Mouse (Mus musculus): ENCODE measurements around the gene Pcyt2. TPM values are rescaled to one million over a fixed set of nuclear protein-coding genes. Genes with fewer than 3 reads are reported as not detected.

The Pcyt2 gene
- polyA plus RNA-seq, 1 experiment from 2014 or later: 187 TPM

DNA sequence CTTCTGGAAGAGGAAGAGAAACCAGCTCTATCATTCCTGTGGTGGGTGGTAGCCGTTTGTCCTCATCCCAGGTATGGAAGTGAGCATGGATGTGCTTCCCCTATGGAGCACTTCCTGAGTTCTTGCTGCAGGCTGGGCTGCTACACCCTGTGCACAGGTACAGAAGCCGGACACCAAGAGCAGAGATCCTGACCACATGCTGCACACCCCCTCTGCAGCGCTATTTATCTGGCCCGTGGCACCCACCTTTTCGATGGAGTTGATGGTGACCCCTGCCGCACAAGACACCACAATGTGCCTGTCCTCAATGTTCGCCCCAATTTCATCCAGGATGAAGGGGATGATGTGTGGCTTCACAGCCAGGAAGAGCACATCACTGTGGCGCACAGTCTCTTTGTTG is 24.1 kb upstream of the Pcyt2 start:
- Histone ChIP-seq H3K9me3 (ENCODE audit: control insufficient read depth, low read length) (no peaks in the 10 kb centered on the region), H3K27me3 (ENCODE audit: control insufficient read depth, insufficient read depth, low read length) (no peaks in the 10 kb centered on the region), H3K4me2 (ENCODE audit: low read depth, low read length) (no peak overlapping the region), H3K27ac (ENCODE audit: low read depth, low read length) (no peak overlapping the region), H3K4me1 (ENCODE audit: control insufficient read depth, insufficient read depth, low read length) (peaks cover 10% of the 10 kb centered on the region; the same call in 1 of the 2 replicates), H3K36me3 (ENCODE audit: control insufficient read depth, insufficient read depth, low read length) (no peaks in the 10 kb centered on the region), H3K9ac (replicated peaks; ENCODE audit: low read depth, low read length) (no peak overlapping the region), H3K4me3 (ENCODE audit: low read depth, low read length) (no peak overlapping the region)
- no peak for ATAC-seq (ENCODE audit: low read depth)
- WGBS: 84% methylated on average over 8 of the region's 8 CpGs

DNA sequence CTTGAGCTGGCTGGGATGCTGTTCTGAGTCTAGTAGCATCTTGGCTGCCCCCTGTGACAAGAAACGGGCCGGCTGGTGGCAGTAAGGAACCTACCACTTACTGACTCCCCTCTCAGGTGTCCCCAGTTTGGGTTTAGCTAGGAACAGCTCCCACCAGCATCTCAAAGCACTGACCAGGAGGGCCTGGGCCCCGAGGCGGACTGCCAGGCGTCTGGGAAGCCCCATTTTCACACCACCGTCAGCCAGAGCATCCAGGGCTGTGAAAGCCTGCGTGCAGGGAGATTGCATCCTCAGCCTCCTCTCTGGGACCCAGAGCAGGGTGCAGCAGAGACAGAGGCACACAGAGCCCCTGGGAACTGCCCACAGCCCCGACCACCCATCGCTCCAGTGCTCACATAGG is 23.5 kb upstream of the Pcyt2 start:
- ATAC-seq (ENCODE audit: low read depth): no peak
- no peak overlapping the region for H3K4me2 ChIP-seq (ENCODE audit: low read depth, low read length)

GRCm38 (mm10) chr11:120634810-120635209 is 17.1 kb upstream of the Pcyt2 start:
- H3K4me3 ChIP-seq (ENCODE audit: low read depth, low read length): no peak overlapping the region
- no peaks in the 10 kb centered on the region for H3K9me3 ChIP-seq (ENCODE audit: control insufficient read depth, low read length)
- H3K4me2 ChIP-seq (ENCODE audit: low read depth, low read length): no peak overlapping the region
- no peak overlapping the region for H3K27ac ChIP-seq (ENCODE audit: low read depth, low read length)
- no peaks in the 10 kb centered on the region for H3K27me3 ChIP-seq (ENCODE audit: control insufficient read depth, insufficient read depth, low read length)
- peaks cover 13% of the 10 kb centered on the region for H3K4me1 ChIP-seq (ENCODE audit: control insufficient read depth, insufficient read depth, low read length)
- H3K9ac ChIP-seq (replicated peaks; ENCODE audit: low read depth, low read length): no peak overlapping the region
- no peaks in the 10 kb centered on the region for H3K36me3 ChIP-seq (ENCODE audit: control insufficient read depth, insufficient read depth, low read length)
- no peak for ATAC-seq (ENCODE audit: low read depth)
- 80% methylated on average over 5 of the region's 5 CpGs for WGBS

More for the DNA sequence above, 23.5 kb upstream of the Pcyt2 start:
- Histone ChIP-seq H3K4me1 (ENCODE audit: control insufficient read depth, insufficient read depth, low read length) (peaks cover 10% of the 10 kb centered on the region; the same call in 1 of the 2 replicates), H3K9me3 (ENCODE audit: control insufficient read depth, low read length) (no peaks in the 10 kb centered on the region), H3K4me3 (ENCODE audit: low read depth, low read length) (no peak overlapping the region), H3K27me3 (ENCODE audit: control insufficient read depth, insufficient read depth, low read length) (no peaks in the 10 kb centered on the region), H3K27ac (ENCODE audit: low read depth, low read length) (no peak overlapping the region), H3K9ac (replicated peaks; ENCODE audit: low read depth, low read length) (no peak overlapping the region), H3K36me3 (ENCODE audit: control insufficient read depth, insufficient read depth, low read length) (no peaks in the 10 kb centered on the region)
- 68% methylated on average over 9 of the region's 9 CpGs for WGBS

GRCm38 (mm10) chr11:120633520-120634343 is 16.0 kb upstream of the Pcyt2 start, which contains the start of gene Mafg:
Gene Mafg (minus strand): TSS chr11:120633600.
- ATAC-seq (ENCODE audit: low read depth): peak; percentile 93
- 10% methylated on average over 58 of the region's 58 CpGs for WGBS
- H3K4me1 ChIP-seq (ENCODE audit: control insufficient read depth, insufficient read depth, low read length): peaks cover 15% of the 10 kb centered on the region
- H3K27me3 ChIP-seq (ENCODE audit: control insufficient read depth, insufficient read depth, low read length): no peaks in the 10 kb centered on the region
- peak within 1 kb of the TSS; percentile 93 for H3K9ac ChIP-seq (replicated peaks; ENCODE audit: low read depth, low read length)
- peak within 1 kb of the TSS; percentile 87 for H3K27ac ChIP-seq (ENCODE audit: low read depth, low read length)
- H3K4me3 ChIP-seq (ENCODE audit: low read depth, low read length): peak within 1 kb of the TSS; percentile 88
- H3K9me3 ChIP-seq (ENCODE audit: control insufficient read depth, low read length): no peaks in the 10 kb centered on the region
- H3K4me2 ChIP-seq (ENCODE audit: low read depth, low read length): peak within 1 kb of the TSS; percentile 97
- 0 out of 2 replicates have a peak, but pooled peaks cover 5% of the 10 kb centered on the region for H3K36me3 ChIP-seq (ENCODE audit: control insufficient read depth, insufficient read depth, low read length)

DNA sequence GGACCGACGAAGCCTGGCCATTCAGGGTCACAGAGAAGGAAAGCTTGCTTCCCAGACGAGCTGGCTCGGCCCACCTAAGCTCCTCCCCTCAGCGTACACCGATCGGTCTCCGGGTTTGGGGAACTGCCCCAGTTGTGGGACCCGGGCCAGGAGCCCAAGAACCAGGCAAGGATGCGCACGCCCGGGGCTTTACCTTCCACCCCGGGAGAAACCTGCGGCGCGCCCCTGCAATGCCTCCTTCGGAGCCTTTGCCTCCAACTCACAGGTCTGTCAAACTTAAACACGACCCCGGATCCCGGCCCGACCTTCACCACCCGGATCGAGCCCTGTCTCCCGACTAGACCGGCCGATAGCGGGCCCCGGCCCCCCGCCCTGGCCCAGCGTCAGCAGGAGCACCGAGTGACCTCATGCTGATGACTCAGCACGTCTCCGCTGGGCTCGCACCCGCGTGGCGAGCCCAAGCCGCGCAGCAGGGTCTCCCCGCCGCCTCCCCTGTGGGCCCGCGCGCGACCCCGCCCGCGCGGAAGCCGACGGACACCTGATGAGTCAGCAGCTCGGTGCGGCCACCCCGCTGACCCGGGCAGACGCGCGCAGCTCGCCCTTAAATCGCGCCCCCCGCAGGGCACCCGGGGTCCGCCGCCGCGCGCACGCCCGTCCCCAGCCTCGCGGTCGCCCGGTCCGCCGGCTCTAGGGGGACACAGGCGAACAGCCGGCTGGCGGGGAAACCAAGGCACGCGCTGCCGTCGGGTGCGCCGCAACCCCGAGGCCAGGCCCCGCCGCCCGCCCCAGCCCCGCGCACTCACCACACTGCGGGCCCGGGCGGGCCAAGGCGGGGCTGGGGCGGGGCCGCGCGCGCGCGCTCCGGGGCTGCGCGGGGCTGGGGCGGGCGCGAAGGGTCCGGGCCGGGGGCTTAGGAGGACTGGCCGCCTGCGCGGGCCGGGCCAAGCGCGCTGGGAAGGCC is 15.1 kb upstream of the Pcyt2 start:
- H3K36me3 ChIP-seq (ENCODE audit: control insufficient read depth, insufficient read depth, low read length): 0 out of 2 replicates have a peak, but pooled peaks cover 5% of the 10 kb centered on the region
- no peaks in the 10 kb centered on the region for H3K9me3 ChIP-seq (ENCODE audit: control insufficient read depth, low read length)
- H3K27me3 ChIP-seq (ENCODE audit: control insufficient read depth, insufficient read depth, low read length): no peaks in the 10 kb centered on the region
- ATAC-seq (ENCODE audit: low read depth): peak; percentile 83
- H3K4me2 ChIP-seq (ENCODE audit: low read depth, low read length): peak overlapping the region; percentile 97
- peak overlapping the region; percentile 88 for H3K4me3 ChIP-seq (ENCODE audit: low read depth, low read length)
- H3K27ac ChIP-seq (ENCODE audit: low read depth, low read length): peak overlapping the region; percentile 87
- under 1% methylated on average over 55 of the region's 116 CpGs for WGBS
- peaks cover 15% of the 10 kb centered on the region for H3K4me1 ChIP-seq (ENCODE audit: control insufficient read depth, insufficient read depth, low read length)
- peak overlapping the region; percentile 93 for H3K9ac ChIP-seq (replicated peaks; ENCODE audit: low read depth, low read length)

DNA sequence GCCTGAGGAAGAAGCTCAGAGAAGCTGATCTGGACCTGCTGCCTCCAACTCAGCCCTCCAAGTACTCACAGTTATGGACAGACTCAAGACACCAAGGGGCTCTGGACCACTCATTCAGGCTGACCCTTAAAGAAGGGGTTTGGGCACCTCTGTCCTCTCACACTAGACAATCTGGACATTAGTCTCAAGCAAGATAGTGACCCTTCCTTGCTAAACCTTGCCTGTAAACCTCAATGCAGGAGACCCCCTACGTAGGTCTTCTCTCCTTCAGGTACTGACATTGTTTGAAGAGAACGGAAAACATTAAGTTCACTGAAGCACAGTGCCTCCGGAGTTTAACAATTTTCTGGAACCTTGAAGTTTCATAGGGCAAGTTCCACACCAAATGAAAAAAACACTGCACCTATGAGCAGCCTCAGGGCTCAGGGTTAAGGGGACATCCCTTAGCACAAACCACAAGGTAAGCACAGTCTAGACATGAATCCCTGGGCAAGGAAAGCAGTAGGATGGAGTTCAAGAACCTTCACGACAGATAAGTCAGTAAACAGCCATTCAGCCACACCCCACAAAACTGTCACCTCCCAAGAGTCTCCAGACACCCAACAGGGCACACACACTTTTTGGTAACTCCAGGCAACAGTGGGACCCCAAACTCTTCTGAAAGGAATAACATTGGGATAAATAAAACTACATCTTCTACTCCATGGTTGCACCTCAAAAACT is 14.2 kb upstream of the Pcyt2 start:
- Histone ChIP-seq H3K9ac (replicated peaks; ENCODE audit: low read depth, low read length) (peak overlapping the region; percentile 93), H3K27me3 (ENCODE audit: control insufficient read depth, insufficient read depth, low read length) (no peaks in the 10 kb centered on the region), H3K9me3 (ENCODE audit: control insufficient read depth, low read length) (no peaks in the 10 kb centered on the region), H3K36me3 (ENCODE audit: control insufficient read depth, insufficient read depth, low read length) (0 out of 2 replicates have a peak, but pooled peaks cover 11% of the 10 kb centered on the region), H3K4me3 (ENCODE audit: low read depth, low read length) (peak overlapping the region; percentile 88), H3K4me2 (ENCODE audit: low read depth, low read length) (peak overlapping the region; percentile 97), H3K4me1 (ENCODE audit: control insufficient read depth, insufficient read depth, low read length) (peaks cover 15% of the 10 kb centered on the region), H3K27ac (ENCODE audit: low read depth, low read length) (no peak overlapping the region)
- no peak for ATAC-seq (ENCODE audit: low read depth)
- 61% methylated on average over 4 of the region's 4 CpGs for WGBS

- Histone ChIP-seq H3K27ac (ENCODE audit: low read depth, low read length) (no peak overlapping the region; the same call in 1 of the 2 replicates), H3K4me3 (ENCODE audit: low read depth, low read length) (peak overlapping the region; percentile 88; the same call in 1 of the 2 replicates), H3K9me3 (ENCODE audit: control insufficient read depth, low read length) (no peaks in the 10 kb centered on the region), H3K27me3 (ENCODE audit: control insufficient read depth, insufficient read depth, low read length) (no peaks in the 10 kb centered on the region), H3K4me1 (ENCODE audit: control insufficient read depth, insufficient read depth, low read length) (peaks cover 15% of the 10 kb centered on the region), H3K36me3 (ENCODE audit: control insufficient read depth, insufficient read depth, low read length) (0 out of 2 replicates have a peak, but pooled peaks cover 11% of the 10 kb centered on the region), H3K9ac (replicated peaks; ENCODE audit: low read depth, low read length) (no peak overlapping the region), H3K4me2 (ENCODE audit: low read depth, low read length) (peak overlapping the region; percentile 97; the same call in 1 of the 2 replicates)
- no peak for ATAC-seq (ENCODE audit: low read depth)
- WGBS: 51% methylated on average over 7 of the region's 7 CpGs
Observed at GRCm38 (mm10) chr11:120630881-120631725, 13.4 kb upstream of the Pcyt2 start.
